Mouse (Mus musculus) liver, adult 2 months (tissue): ENCODE measurements at regions not wholly inside any gene's neighbourhood (a gene's known extent, or its start where the extent isn't known, plus 50 kb on each side); places are given as distances from the start of the nearest gene placed in this dataset.

Experiments
- DNase-seq: peaks from one replicate; pipeline ENCODE4 v3.0.0-alpha.2; 2011; ENCODE audit warnings: low read depth, low spot score; ENCODE audit errors: extremely low read depth
- H3K27ac ChIP-seq: fragments of 200-500 bp; replicated peaks from 2 replicates; pipeline ENCODE4 v1.5.1; 2012; ENCODE audit warnings: low read depth, mild to moderate bottlenecking, control low read depth, inconsistent platforms, low read length; ENCODE audit not compliant: insufficient read depth
- H3K27me3 ChIP-seq: fragments of 200-500 bp; 2 replicates; pipeline ENCODE4 v1.6.1; 2012; ENCODE audit warnings: mild to moderate bottlenecking, moderate library complexity, low read length, inconsistent platforms; ENCODE audit not compliant: control insufficient read depth, insufficient read depth
- H3K36me3 ChIP-seq: fragments of 200-500 bp; 2 replicates; pipeline ENCODE4 v1.6.1; 2012; ENCODE audit warnings: low read length, inconsistent platforms; ENCODE audit not compliant: control insufficient read depth, insufficient read depth
- H3K4me1 ChIP-seq: fragments of 200-500 bp; 2 replicates; pipeline ENCODE4 v1.6.1; 2011; ENCODE audit warnings: low read length; ENCODE audit not compliant: control insufficient read depth, insufficient read depth
- H3K4me3 ChIP-seq: fragments of 200-500 bp; 2 replicates; pipeline ENCODE4 v1.5.1; 2011; ENCODE audit warnings: low read depth, mild to moderate bottlenecking, control low read depth, low read length, moderate library complexity; ENCODE audit not compliant: insufficient read depth
- H3K79me2 ChIP-seq: fragments of 200-500 bp; 2 replicates; pipeline ENCODE4 v1.6.1; 2012; ENCODE audit warnings: inconsistent platforms, mild to moderate bottlenecking, low read length, moderate library complexity; ENCODE audit not compliant: control insufficient read depth, insufficient read depth
- H3K9ac ChIP-seq: fragments of 200-500 bp; 2 replicates; pipeline ENCODE4 v1.6.1; 2012; ENCODE audit warnings: low read depth, mild to moderate bottlenecking, control low read depth, inconsistent platforms, low read length
- CTCF ChIP-seq: fragments of 200-500 bp; IDR thresholded peaks from 2 replicates; pipeline ENCODE4 v1.5.1; 2011; ENCODE audit warnings: low read depth, low read length, control low read depth
- POLR2A ChIP-seq: fragments of 200-500 bp; IDR thresholded peaks from 2 replicates; pipeline ENCODE4 v1.6.1; 2011; ENCODE audit warnings: low read length, control low read depth; ENCODE audit not compliant: insufficient read depth; ENCODE audit errors: extremely low read depth
- WGBS: fragments of 180-500 bp; shearing (Covaris S2); methylation state at CpG from one replicate; pipeline ENCODE4 v1.1.7; 2018; 5-methylcytosine and 5-hydroxymethylcytosine counted together

DNA sequence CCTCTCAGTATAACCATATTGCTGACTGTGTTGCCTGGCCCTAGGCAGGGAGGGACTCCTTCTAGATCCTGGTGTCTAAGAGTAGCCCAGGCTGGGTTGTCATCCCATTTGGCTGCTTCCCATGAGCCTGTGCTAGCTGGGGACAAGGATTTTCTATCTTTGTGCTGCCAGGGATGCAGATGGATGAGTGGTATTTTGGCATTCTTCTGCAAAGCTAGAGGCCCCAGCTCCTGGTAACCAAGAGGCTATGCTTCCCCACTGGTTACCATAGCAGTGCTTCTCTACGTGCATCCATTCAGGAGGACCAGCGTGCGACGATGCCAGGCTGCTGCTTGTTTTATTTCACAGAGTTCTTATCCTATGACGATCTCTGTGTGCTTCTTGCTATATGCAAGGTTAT, 658.0 kb downstream of the Rnf144a start:
- H3K36me3 ChIP-seq = no peaks in the 10 kb centered on the region
- H3K27ac ChIP-seq = no peak overlapping the region
- H3K4me3 ChIP-seq = no peak overlapping the region
- no peak overlapping the region for H3K9ac ChIP-seq
- H3K27me3 ChIP-seq = no peaks in the 10 kb centered on the region
- TF ChIP-seq POLR2A (no peak), CTCF (no peak)
- no peaks in the 10 kb centered on the region for H3K79me2 ChIP-seq
- no peak for DNase-seq
- no peaks in the 10 kb centered on the region for H3K4me1 ChIP-seq
- 90% methylated on average over 5 of the region's 5 CpGs for WGBS

DNA sequence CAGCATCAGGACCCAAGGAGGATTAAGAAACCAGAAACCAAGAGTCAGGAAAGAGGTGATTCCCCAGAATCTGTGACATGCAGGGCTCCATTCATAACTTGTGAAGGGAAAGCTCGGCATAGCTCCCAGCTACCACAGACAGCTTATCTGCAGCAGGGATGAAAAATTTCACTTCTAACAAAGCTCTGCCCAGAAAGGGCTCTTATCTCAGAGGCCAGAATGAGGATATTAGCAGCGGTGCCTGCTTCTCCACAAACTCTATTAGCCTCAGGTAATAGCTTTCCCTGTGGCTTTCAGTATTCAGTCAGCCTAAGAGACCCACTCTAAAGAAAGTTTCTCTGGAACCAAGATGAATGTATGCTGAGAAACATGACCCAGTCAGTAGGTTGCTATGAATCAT, 636.9 kb upstream of the Id2 start:
- no peak for DNase-seq
- WGBS = 55% methylated on average over 2 of the region's 2 CpGs
- no peak overlapping the region for H3K9ac ChIP-seq
- no peaks in the 10 kb centered on the region for H3K79me2 ChIP-seq
- TF ChIP-seq POLR2A = no peak
- no peak for TF ChIP-seq CTCF
- H3K4me1 ChIP-seq = no peaks in the 10 kb centered on the region
- H3K27me3 ChIP-seq = no peaks in the 10 kb centered on the region
- no peak overlapping the region for H3K27ac ChIP-seq
- no peak overlapping the region for H3K4me3 ChIP-seq
- H3K36me3 ChIP-seq = no peaks in the 10 kb centered on the region

DNA sequence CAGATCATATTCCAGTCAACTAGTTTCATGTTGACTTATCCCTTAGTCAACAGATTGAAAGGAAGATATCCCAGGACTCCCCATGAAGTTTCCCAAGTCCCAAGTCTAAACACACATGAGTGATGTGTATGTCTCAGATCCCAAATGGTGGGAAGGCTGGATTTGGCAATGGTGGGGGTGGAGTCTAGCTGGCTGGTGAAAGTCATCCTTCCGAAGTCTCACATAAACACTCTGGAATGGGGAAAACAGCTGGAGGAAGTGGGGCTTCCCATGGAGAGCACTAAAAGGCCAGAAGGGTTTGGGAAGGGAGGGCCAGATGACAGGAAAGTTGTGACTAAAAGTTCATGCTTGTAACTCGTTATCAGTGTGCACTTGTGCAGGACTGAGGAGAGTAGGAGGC, 628.8 kb upstream of the Id2 start:
- Histone ChIP-seq H3K27ac (no peak overlapping the region), H3K4me1 (no peaks in the 10 kb centered on the region), H3K27me3 (no peaks in the 10 kb centered on the region), H3K79me2 (no peaks in the 10 kb centered on the region), H3K36me3 (no peaks in the 10 kb centered on the region), H3K9ac (no peak overlapping the region), H3K4me3 (no peak overlapping the region)
- no peak for DNase-seq
- TF ChIP-seq POLR2A = no peak
- no peak for TF ChIP-seq CTCF
- WGBS = 56% methylated on average over 2 of the region's 2 CpGs

DNA sequence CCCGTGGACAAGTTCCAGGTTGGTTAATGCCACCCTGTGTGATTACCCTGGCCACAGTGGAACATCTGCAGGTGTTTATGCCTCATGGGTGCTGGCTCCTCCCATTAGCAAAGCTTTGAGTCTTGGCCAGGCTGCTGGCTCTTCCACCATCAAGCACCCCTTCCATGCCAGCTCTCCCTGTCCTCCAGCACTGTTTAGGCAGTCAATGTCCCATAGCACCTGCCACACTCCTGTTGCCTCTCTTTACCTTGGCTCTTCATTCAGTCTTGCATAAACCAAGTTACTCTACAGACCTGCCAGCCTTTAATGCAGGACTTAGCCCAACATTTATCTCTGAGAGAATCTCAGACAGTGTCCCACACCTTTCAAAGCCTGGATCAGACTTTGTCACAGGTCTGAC, 614.2 kb upstream of the Id2 start:
- Histone ChIP-seq H3K27ac (no peak overlapping the region), H3K4me1 (no peaks in the 10 kb centered on the region), H3K4me3 (no peak overlapping the region), H3K36me3 (no peaks in the 10 kb centered on the region), H3K27me3 (no peaks in the 10 kb centered on the region), H3K9ac (no peak overlapping the region), H3K79me2 (no peaks in the 10 kb centered on the region)
- WGBS = 97% methylated on average over 1 of the region's 1 CpGs
- no peak for DNase-seq
- TF ChIP-seq POLR2A (no peak), CTCF (no peak)

DNA sequence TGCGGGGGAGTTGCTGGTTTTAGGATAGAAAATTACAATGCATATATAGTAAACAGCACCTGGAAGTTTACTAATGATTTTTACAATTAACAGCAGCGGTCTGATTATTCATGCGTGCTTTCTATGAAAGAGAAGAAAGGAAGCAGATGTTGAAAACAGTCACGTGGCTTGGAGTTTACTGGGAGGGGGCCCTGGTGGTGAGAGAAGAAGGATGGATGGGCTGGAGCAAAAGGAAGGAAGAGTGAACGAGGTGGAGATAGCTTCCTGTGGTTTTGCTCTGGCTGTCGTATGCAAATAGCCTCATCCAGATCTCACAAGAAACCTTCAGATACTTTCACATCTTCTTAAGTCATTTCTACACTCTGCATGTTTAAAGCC, 606.1 kb upstream of the Id2 start:
- DNase-seq = no peak
- H3K27ac ChIP-seq = no peak overlapping the region
- no peak for TF ChIP-seq CTCF
- TF ChIP-seq POLR2A = no peak
- no peaks in the 10 kb centered on the region for H3K79me2 ChIP-seq
- no peaks in the 10 kb centered on the region for H3K4me1 ChIP-seq
- 29% methylated on average over 6 of the region's 6 CpGs for WGBS
- H3K36me3 ChIP-seq = no peaks in the 10 kb centered on the region
- no peak overlapping the region for H3K9ac ChIP-seq
- no peaks in the 10 kb centered on the region for H3K27me3 ChIP-seq
- no peak overlapping the region for H3K4me3 ChIP-seq

GRCm38 (mm10) chr12:25702176-25703022, 605.5 kb upstream of the Id2 start:
- WGBS = 30% methylated on average over 21 of the region's 21 CpGs
- no peaks in the 10 kb centered on the region for H3K4me1 ChIP-seq
- H3K27me3 ChIP-seq = no peaks in the 10 kb centered on the region
- no peak overlapping the region for H3K9ac ChIP-seq
- no peak overlapping the region for H3K27ac ChIP-seq
- TF ChIP-seq CTCF = no peak
- no peak for TF ChIP-seq POLR2A
- H3K79me2 ChIP-seq = no peaks in the 10 kb centered on the region
- H3K36me3 ChIP-seq = no peaks in the 10 kb centered on the region
- no peak for DNase-seq
- H3K4me3 ChIP-seq = no peak overlapping the region
